Mouse (Mus musculus) heart, embryonic 11.5 days (tissue): Measurements from ENCODE around the gene Ugt1a8. TPM values are rescaled to one million over a fixed set of nuclear protein-coding genes. Genes with fewer than 3 reads are reported as not detected.
"Not testable (repeated sequence)": the region's sequence is repeated elsewhere in the genome, so short reads cannot be mapped to it uniquely, and the experiment has no call there.

Experiments
- ATAC-seq: fragments of 200-750 bp; cut with Nextera tagmentation; replicated peaks from 2 replicates; pipeline ENCODE4 v1.8.0; 2017; ENCODE audit warnings: moderate library complexity; ENCODE audit not compliant: insufficient number of reproducible peaks, low FRiP score, low TSS enrichment
- H3K27ac ChIP-seq: fragments of 300-500 bp; sonication (generic); 2 replicates; pipeline ENCODE4 v1.5.1; 2014; ENCODE audit warnings: mild to moderate bottlenecking, low read depth, low read length
- H3K27me3 ChIP-seq: fragments of 300-500 bp; sonication (generic); 2 replicates; pipeline ENCODE4 v1.6.1; 2014; ENCODE audit warnings: mild to moderate bottlenecking, low read length, mixed read lengths; ENCODE audit not compliant: control insufficient read depth, insufficient read depth
- H3K36me3 ChIP-seq: fragments of 300-500 bp; sonication (generic); 2 replicates; pipeline ENCODE4 v1.6.1; 2014; ENCODE audit warnings: mild to moderate bottlenecking, low read length, moderate library complexity, mixed read lengths; ENCODE audit not compliant: control insufficient read depth, insufficient read depth
- H3K4me1 ChIP-seq: fragments of 300-500 bp; sonication (generic); 2 replicates; pipeline ENCODE4 v1.6.1; 2014; ENCODE audit warnings: low read length; ENCODE audit not compliant: control insufficient read depth, insufficient read depth
- H3K4me2 ChIP-seq: fragments of 300-500 bp; sonication (generic); 2 replicates; pipeline ENCODE4 v1.6.1; 2014; ENCODE audit warnings: mild to moderate bottlenecking, moderate library complexity
- H3K4me3 ChIP-seq: fragments of 300-500 bp; sonication (generic); 2 replicates; pipeline ENCODE4 v1.5.1; 2014; ENCODE audit warnings: low read depth, low read length
- H3K9ac ChIP-seq: fragments of 300-500 bp; sonication (generic); 2 replicates; pipeline ENCODE4 v1.6.1; 2014; ENCODE audit warnings: mild to moderate bottlenecking, low read depth, low read length, moderate library complexity
- H3K9me3 ChIP-seq: fragments of 300-500 bp; sonication (generic); replicated peaks from 2 replicates; pipeline ENCODE4 v1.6.1; 2016; ENCODE audit warnings: low read length; ENCODE audit not compliant: control insufficient read depth
- WGBS: fragments of 180-500 bp; shearing (Covaris S2); extraction: QIAGEN DNeasy Blood & Tissue Kit; methylation state at CpG from one replicate; pipeline ENCODE4 v1.1.7; 2014; ENCODE audit not compliant: insufficient replicate concordance; 5-methylcytosine and 5-hydroxymethylcytosine counted together
- polyA plus RNA-seq: library from polyadenylated mRNA; unstranded; fragments of >200 nt; fragmentation: Nextera tagmentation; extraction: Ambion mirVana; gene quantifications from 2 replicates; pipeline ENCODE4 v1.2.1, GENCODE M21; 2014

Gene Ugt1a8
- polyA plus RNA-seq, 1 experiment from 2014 or later, result not detected

DNA sequence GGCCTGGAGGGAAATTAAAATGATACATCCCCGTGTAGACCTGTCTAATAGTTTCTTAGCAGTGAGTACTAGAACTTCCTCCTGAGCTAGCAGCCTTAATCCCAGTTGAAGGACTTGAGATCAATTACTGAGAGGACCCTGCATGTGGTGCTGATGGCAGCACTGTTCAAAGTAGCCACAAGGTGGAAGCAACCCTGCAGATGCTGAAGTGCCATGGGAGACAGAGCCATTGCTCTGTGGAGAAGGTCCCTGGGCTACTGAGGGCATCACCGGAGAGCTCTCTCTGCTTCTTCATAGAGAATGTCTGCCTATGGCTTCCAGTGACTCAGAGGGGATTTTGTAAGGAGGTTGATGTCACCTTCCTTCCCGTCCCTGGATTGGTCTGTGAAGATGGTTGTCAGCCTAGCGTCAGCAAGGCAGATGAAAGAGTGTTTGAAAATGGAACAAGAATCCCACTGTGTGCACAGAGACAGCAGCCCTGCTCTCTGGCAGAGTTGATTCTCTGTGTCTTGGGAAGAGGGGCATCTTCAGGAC lies 38.3 kb downstream of the Ugt1a8 start:
- not testable (repeated sequence) for H3K4me3 ChIP-seq, H3K27ac ChIP-seq, H3K4me2 ChIP-seq, H3K27me3 ChIP-seq, H3K9me3 ChIP-seq, ATAC-seq, H3K9ac ChIP-seq, H3K36me3 ChIP-seq, H3K4me1 ChIP-seq
- 64% methylated on average over 4 of the region's 4 CpGs for WGBS

GRCm38 (mm10) chr1:88129091-88129490 lies 41.5 kb downstream of the Ugt1a8 start:
- ATAC-seq, result not testable (repeated sequence)
- WGBS, result 82% methylated on average over 2 of the region's 2 CpGs

DNA sequence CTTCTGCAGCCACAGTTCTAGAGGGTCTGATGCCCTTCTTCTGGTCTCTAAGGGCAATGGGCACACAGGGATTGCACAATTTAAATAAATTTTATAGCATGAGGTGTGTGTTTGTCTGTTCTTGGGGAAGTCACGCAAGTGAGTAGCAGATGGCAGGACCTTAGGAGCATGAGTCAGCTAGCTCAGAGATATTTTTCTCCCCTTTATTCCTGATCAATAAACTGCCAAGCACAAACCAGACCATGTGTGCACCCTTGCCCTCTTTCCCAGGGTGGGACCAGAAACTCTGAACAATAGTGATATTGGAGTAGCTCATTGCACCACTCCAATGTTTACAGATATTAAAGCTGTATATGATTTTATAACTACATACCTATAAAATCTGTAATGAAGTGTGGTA lies 42.6 kb downstream of the Ugt1a8 start:
- H3K27ac ChIP-seq, H3K9ac ChIP-seq, H3K27me3 ChIP-seq, H3K4me2 ChIP-seq, H3K36me3 ChIP-seq, H3K9me3 ChIP-seq, H3K4me1 ChIP-seq, ATAC-seq, H3K4me3 ChIP-seq: not testable (repeated sequence)
- 88% methylated on average over 1 of the region's 1 CpGs for WGBS

More at GRCm38 (mm10) chr1:88129091-88129490, 41.5 kb downstream of the Ugt1a8 start:
- not testable (repeated sequence) for H3K4me2 ChIP-seq, H3K27ac ChIP-seq, H3K36me3 ChIP-seq, H3K4me1 ChIP-seq, H3K4me3 ChIP-seq, H3K27me3 ChIP-seq, H3K9me3 ChIP-seq, H3K9ac ChIP-seq

- no peak for ATAC-seq
- H3K9ac ChIP-seq, result no peak overlapping the region
- WGBS, result 64% methylated on average over 3 of the region's 3 CpGs
- no peak overlapping the region for H3K4me2 ChIP-seq
- no peak overlapping the region for H3K4me3 ChIP-seq
- no peaks in the 10 kb centered on the region for H3K9me3 ChIP-seq
- no peak overlapping the region for H3K27ac ChIP-seq
- no peaks in the 10 kb centered on the region for H3K4me1 ChIP-seq
- no peaks in the 10 kb centered on the region for H3K36me3 ChIP-seq
- H3K27me3 ChIP-seq, result no peaks in the 10 kb centered on the region
Measured at GRCm38 (mm10) chr1:88133908-88134456, 46.4 kb downstream of the Ugt1a8 start.

- 50% methylated on average over 4 of the region's 5 CpGs for WGBS
- H3K27me3 ChIP-seq, H3K36me3 ChIP-seq, H3K27ac ChIP-seq, H3K9ac ChIP-seq, H3K4me2 ChIP-seq, H3K9me3 ChIP-seq, H3K4me1 ChIP-seq, H3K4me3 ChIP-seq, ATAC-seq: not testable (repeated sequence)
Measured at GRCm38 (mm10) chr1:88134457-88135011, 46.9 kb downstream of the Ugt1a8 start, which contains the start of gene Ugt1a6a. TSS of gene Ugt1a6a (plus strand) at chr1:88134809.

DNA sequence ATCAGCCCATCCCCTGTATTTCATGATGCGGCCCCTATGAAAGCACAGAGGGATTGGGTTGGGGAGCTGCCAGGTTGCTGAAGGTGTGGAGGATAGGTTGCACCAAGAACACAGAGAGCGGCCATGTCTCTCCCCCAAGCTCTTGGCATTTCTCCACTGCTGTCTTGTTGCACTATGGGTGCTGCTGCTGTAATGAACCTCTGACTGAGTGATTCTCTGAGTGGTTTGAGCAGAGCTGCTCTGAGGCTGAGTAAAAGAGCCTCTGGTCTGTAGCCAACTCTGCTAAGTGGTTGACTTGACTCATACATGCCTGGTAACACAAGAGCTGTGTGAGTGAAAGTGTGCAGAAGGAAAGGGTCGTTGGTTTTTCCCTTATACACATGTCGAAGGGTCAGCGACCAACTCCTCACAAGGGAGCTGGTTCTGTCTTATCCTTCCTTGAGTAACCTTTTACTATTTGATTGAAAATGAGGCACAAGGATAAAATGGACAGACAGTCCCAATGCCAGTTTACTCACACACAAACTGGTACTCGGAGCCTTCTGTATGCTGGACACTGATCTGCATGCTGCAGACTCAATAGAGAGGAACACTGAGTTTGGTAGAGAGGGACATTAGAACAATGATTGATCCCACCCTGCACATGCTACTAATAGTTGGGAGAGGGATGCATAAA lies 47.8 kb downstream of the Ugt1a8 start:
- WGBS, result 91% methylated on average over 5 of the region's 6 CpGs

DNA sequence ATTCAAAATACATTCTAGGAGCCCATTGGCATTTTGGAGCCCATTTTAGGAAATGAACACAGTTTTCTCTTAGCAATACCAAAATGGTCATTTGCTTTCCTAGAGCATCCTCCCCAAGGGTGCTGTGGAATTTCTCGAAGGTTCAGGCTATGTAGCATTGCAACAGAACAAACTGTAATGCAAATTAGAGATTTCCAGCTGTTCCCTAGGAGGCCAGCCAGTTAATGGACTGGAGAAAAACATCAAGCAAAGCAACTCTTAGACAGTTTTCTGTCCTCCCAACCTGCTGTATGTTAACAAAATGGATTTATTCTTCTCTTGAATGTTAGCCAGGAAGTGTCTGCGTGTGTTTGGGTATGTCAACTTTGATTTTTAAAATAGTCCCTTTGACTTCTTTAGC lies 49.0 kb downstream of the Ugt1a8 start:
- no peak for ATAC-seq
- Histone ChIP-seq H3K4me1 (no peaks in the 10 kb centered on the region), H3K4me2 (no peak overlapping the region), H3K4me3 (no peak overlapping the region), H3K36me3 (no peaks in the 10 kb centered on the region), H3K27ac (no peak overlapping the region), H3K9ac (no peak overlapping the region), H3K9me3 (no peaks in the 10 kb centered on the region), H3K27me3 (no peaks in the 10 kb centered on the region)
- WGBS, result 71% methylated on average over 2 of the region's 2 CpGs

More for the DNA sequence above, 47.8 kb downstream of the Ugt1a8 start:
- H3K36me3 ChIP-seq, ATAC-seq, H3K9me3 ChIP-seq, H3K4me3 ChIP-seq, H3K4me2 ChIP-seq, H3K27me3 ChIP-seq, H3K27ac ChIP-seq, H3K9ac ChIP-seq, H3K4me1 ChIP-seq: not testable (repeated sequence)

GRCm38 (mm10) chr1:88137264-88137663 lies 49.7 kb downstream of the Ugt1a8 start:
- H3K27ac ChIP-seq, result no peak overlapping the region
- no peaks in the 10 kb centered on the region for H3K4me1 ChIP-seq
- H3K9me3 ChIP-seq, result no peaks in the 10 kb centered on the region
- H3K4me2 ChIP-seq, result no peak overlapping the region
- WGBS, result 75% methylated on average over 3 of the region's 3 CpGs
- H3K36me3 ChIP-seq, result no peaks in the 10 kb centered on the region
- H3K27me3 ChIP-seq, result no peaks in the 10 kb centered on the region
- H3K9ac ChIP-seq, result no peak overlapping the region
- no peak overlapping the region for H3K4me3 ChIP-seq
- ATAC-seq, result no peak
